Mouse (Mus musculus): ENCODE measurements at regions not wholly inside any gene's neighbourhood (a gene's known extent, or its start where the extent isn't known, plus 50 kb on each side); places are given as distances from the start of the nearest gene placed in this dataset.

- no peaks in the 10 kb centered on the region for H3K36me3 ChIP-seq
- WGBS: 93% methylated on average over 7 of the region's 7 CpGs
- H3K4me3 ChIP-seq (replicated peaks): no peak overlapping the region
These were observed 102.6 kb upstream of the Klf13 start for GRCm38 (mm10) chr7:64041303-64041702.

GRCm38 (mm10) chr7:64040026-64040737, 101.5 kb upstream of the Klf13 start:
- Histone ChIP-seq H3K27me3 (replicated peaks) (no peaks in the 10 kb centered on the region), H3K9me3 (no peaks in the 10 kb centered on the region), H3K27ac (no peak overlapping the region), H3K9ac (no peak overlapping the region), H3K36me3 (no peaks in the 10 kb centered on the region), H3K4me1 (no peaks in the 10 kb centered on the region), H3K4me3 (replicated peaks) (no peak overlapping the region), H3K4me2 (no peak overlapping the region)
- peak; percentile 74 for ATAC-seq (ENCODE audit: insufficient read depth, low FRiP score, low read depth)
- 75% methylated on average over 7 of the region's 7 CpGs for WGBS

More at GRCm38 (mm10) chr7:64041303-64041702, 102.6 kb upstream of the Klf13 start:
- Histone ChIP-seq H3K27me3 (replicated peaks) (no peaks in the 10 kb centered on the region), H3K9ac (no peak overlapping the region), H3K4me1 (no peaks in the 10 kb centered on the region), H3K9me3 (no peaks in the 10 kb centered on the region), H3K4me2 (no peak overlapping the region), H3K27ac (no peak overlapping the region)
- ATAC-seq (ENCODE audit: insufficient read depth, low FRiP score, low read depth): no peak

- H3K9ac ChIP-seq: no peak overlapping the region
- H3K27me3 ChIP-seq (replicated peaks): no peaks in the 10 kb centered on the region
- peaks cover 4% of the 10 kb centered on the region; the same call in 1 of the 2 replicates for H3K4me1 ChIP-seq
- H3K27ac ChIP-seq: no peak overlapping the region
- H3K4me3 ChIP-seq (replicated peaks): no peak overlapping the region
- H3K9me3 ChIP-seq: no peaks in the 10 kb centered on the region
- ATAC-seq (ENCODE audit: insufficient read depth, low FRiP score, low read depth): no peak
- H3K4me2 ChIP-seq: no peak overlapping the region
- WGBS: 80% methylated on average over 8 of the region's 8 CpGs
- no peaks in the 10 kb centered on the region for H3K36me3 ChIP-seq
These were observed 99.1 kb upstream of the Klf13 start for GRCm38 (mm10) chr7:64037701-64038231.

- no peak for ATAC-seq (ENCODE audit: insufficient read depth, low FRiP score, low read depth)
- no peak overlapping the region for H3K27ac ChIP-seq
- no peak overlapping the region for H3K4me2 ChIP-seq
- no peak overlapping the region for H3K9ac ChIP-seq
- no peaks in the 10 kb centered on the region for H3K36me3 ChIP-seq
- 87% methylated on average over 7 of the region's 7 CpGs for WGBS
- peaks cover 6% of the 10 kb centered on the region; the same call in 1 of the 2 replicates for H3K4me1 ChIP-seq
- H3K9me3 ChIP-seq: no peaks in the 10 kb centered on the region
- H3K27me3 ChIP-seq (replicated peaks): no peaks in the 10 kb centered on the region
- no peak overlapping the region for H3K4me3 ChIP-seq (replicated peaks)
These were observed 97.4 kb upstream of the Klf13 start for GRCm38 (mm10) chr7:64036154-64036553.

GRCm38 (mm10) chr7:64035025-64035606, 96.4 kb upstream of the Klf13 start:
- 50% methylated on average over 8 of the region's 8 CpGs for WGBS
- Histone ChIP-seq H3K4me2 (no peak overlapping the region), H3K9ac (no peak overlapping the region), H3K4me1 (peaks cover 6% of the 10 kb centered on the region; the same call in 1 of the 2 replicates), H3K4me3 (replicated peaks) (no peak overlapping the region), H3K27ac (no peak overlapping the region), H3K27me3 (replicated peaks) (no peaks in the 10 kb centered on the region), H3K9me3 (no peaks in the 10 kb centered on the region), H3K36me3 (no peaks in the 10 kb centered on the region)
- no peak for ATAC-seq (ENCODE audit: insufficient read depth, low FRiP score, low read depth)

- no peaks in the 10 kb centered on the region for H3K36me3 ChIP-seq
- no peaks in the 10 kb centered on the region for H3K9me3 ChIP-seq
- no peak overlapping the region for H3K4me3 ChIP-seq (replicated peaks)
- no peak for ATAC-seq (ENCODE audit: insufficient read depth, low FRiP score, low read depth)
- 58% methylated on average over 1 of the region's 1 CpGs for WGBS
- no peak overlapping the region for H3K9ac ChIP-seq
- no peaks in the 10 kb centered on the region for H3K27me3 ChIP-seq (replicated peaks)
- H3K4me2 ChIP-seq: no peak overlapping the region
- H3K4me1 ChIP-seq: peaks cover 6% of the 10 kb centered on the region; the same call in 1 of the 2 replicates
- no peak overlapping the region for H3K27ac ChIP-seq
These were observed 95.8 kb upstream of the Klf13 start for GRCm38 (mm10) chr7:64034493-64034892.

GRCm38 (mm10) chr7:64033388-64033787, 94.7 kb upstream of the Klf13 start:
- WGBS: 48% methylated on average over 2 of the region's 2 CpGs
- no peak overlapping the region for H3K4me2 ChIP-seq

GRCm38 (mm10) chr7:64032921-64033354, 94.2 kb upstream of the Klf13 start:
- H3K4me3 ChIP-seq (replicated peaks): no peak overlapping the region
- H3K27ac ChIP-seq: no peak overlapping the region
- no peak overlapping the region for H3K9ac ChIP-seq
- H3K36me3 ChIP-seq: no peaks in the 10 kb centered on the region
- ATAC-seq (ENCODE audit: insufficient read depth, low FRiP score, low read depth): no peak
- H3K9me3 ChIP-seq: no peaks in the 10 kb centered on the region
- no peak overlapping the region for H3K4me2 ChIP-seq
- H3K27me3 ChIP-seq (replicated peaks): no peaks in the 10 kb centered on the region
- H3K4me1 ChIP-seq: peaks cover 6% of the 10 kb centered on the region; the same call in 1 of the 2 replicates
- 45% methylated on average over 9 of the region's 9 CpGs for WGBS

More at GRCm38 (mm10) chr7:64033388-64033787, 94.7 kb upstream of the Klf13 start:
- Histone ChIP-seq H3K9ac (no peak overlapping the region), H3K27ac (no peak overlapping the region), H3K27me3 (replicated peaks) (no peaks in the 10 kb centered on the region), H3K4me3 (replicated peaks) (no peak overlapping the region), H3K9me3 (no peaks in the 10 kb centered on the region), H3K36me3 (no peaks in the 10 kb centered on the region), H3K4me1 (peaks cover 6% of the 10 kb centered on the region; the same call in 1 of the 2 replicates)
- ATAC-seq (ENCODE audit: insufficient read depth, low FRiP score, low read depth): peak; percentile 54; the same call in 1 of the 2 replicates

- H3K27ac ChIP-seq: no peak overlapping the region
- peaks cover 6% of the 10 kb centered on the region; the same call in 1 of the 2 replicates for H3K4me1 ChIP-seq
- H3K36me3 ChIP-seq: no peaks in the 10 kb centered on the region
- no peaks in the 10 kb centered on the region for H3K27me3 ChIP-seq (replicated peaks)
- ATAC-seq (ENCODE audit: insufficient read depth, low FRiP score, low read depth): no peak
- H3K9ac ChIP-seq: no peak overlapping the region
- H3K9me3 ChIP-seq: no peaks in the 10 kb centered on the region
- H3K4me3 ChIP-seq (replicated peaks): no peak overlapping the region
- no peak overlapping the region for H3K4me2 ChIP-seq
- 88% methylated on average over 2 of the region's 2 CpGs for WGBS
These were observed 91.9 kb upstream of the Klf13 start for GRCm38 (mm10) chr7:64030650-64031049.

- no peaks in the 10 kb centered on the region for H3K36me3 ChIP-seq
- H3K9ac ChIP-seq: no peak overlapping the region
- no peak overlapping the region for H3K4me2 ChIP-seq
- H3K4me3 ChIP-seq (replicated peaks): no peak overlapping the region
- H3K27me3 ChIP-seq (replicated peaks): no peaks in the 10 kb centered on the region
- no peaks in the 10 kb centered on the region for H3K9me3 ChIP-seq
- WGBS: 84% methylated on average over 7 of the region's 7 CpGs
- ATAC-seq (ENCODE audit: insufficient read depth, low FRiP score, low read depth): peak; percentile 39; the same call in 1 of the 2 replicates
- no peaks in the 10 kb centered on the region for H3K4me1 ChIP-seq
- no peak overlapping the region for H3K27ac ChIP-seq
These were observed 88.4 kb upstream of the Klf13 start for GRCm38 (mm10) chr7:64027100-64027499.

GRCm38 (mm10) chr7:64025155-64025554, 86.4 kb upstream of the Klf13 start:
- Histone ChIP-seq H3K4me1 (0 out of 2 replicates have a peak, but pooled peaks cover 5% of the 10 kb centered on the region), H3K36me3 (no peaks in the 10 kb centered on the region), H3K4me2 (no peak overlapping the region), H3K27me3 (replicated peaks) (no peaks in the 10 kb centered on the region), H3K9me3 (no peaks in the 10 kb centered on the region), H3K4me3 (replicated peaks) (no peak overlapping the region), H3K27ac (no peak overlapping the region), H3K9ac (no peak overlapping the region)
- no peak for ATAC-seq (ENCODE audit: insufficient read depth, low FRiP score, low read depth)
- WGBS: 82% methylated on average over 2 of the region's 2 CpGs

GRCm38 (mm10) chr7:64024253-64024652, 85.5 kb upstream of the Klf13 start:
- no peaks in the 10 kb centered on the region for H3K36me3 ChIP-seq
- H3K27me3 ChIP-seq (replicated peaks): no peaks in the 10 kb centered on the region
- H3K4me3 ChIP-seq (replicated peaks): no peak overlapping the region
- no peaks in the 10 kb centered on the region for H3K9me3 ChIP-seq
- ATAC-seq (ENCODE audit: insufficient read depth, low FRiP score, low read depth): no peak
- H3K9ac ChIP-seq: no peak overlapping the region
- H3K4me1 ChIP-seq: 0 out of 2 replicates have a peak, but pooled peaks cover 5% of the 10 kb centered on the region
- no peak overlapping the region for H3K27ac ChIP-seq
- 79% methylated on average over 4 of the region's 4 CpGs for WGBS
- H3K4me2 ChIP-seq: no peak overlapping the region

All from stomach, embryonic 15.5 days (tissue).